In the genomic region with DNA sequence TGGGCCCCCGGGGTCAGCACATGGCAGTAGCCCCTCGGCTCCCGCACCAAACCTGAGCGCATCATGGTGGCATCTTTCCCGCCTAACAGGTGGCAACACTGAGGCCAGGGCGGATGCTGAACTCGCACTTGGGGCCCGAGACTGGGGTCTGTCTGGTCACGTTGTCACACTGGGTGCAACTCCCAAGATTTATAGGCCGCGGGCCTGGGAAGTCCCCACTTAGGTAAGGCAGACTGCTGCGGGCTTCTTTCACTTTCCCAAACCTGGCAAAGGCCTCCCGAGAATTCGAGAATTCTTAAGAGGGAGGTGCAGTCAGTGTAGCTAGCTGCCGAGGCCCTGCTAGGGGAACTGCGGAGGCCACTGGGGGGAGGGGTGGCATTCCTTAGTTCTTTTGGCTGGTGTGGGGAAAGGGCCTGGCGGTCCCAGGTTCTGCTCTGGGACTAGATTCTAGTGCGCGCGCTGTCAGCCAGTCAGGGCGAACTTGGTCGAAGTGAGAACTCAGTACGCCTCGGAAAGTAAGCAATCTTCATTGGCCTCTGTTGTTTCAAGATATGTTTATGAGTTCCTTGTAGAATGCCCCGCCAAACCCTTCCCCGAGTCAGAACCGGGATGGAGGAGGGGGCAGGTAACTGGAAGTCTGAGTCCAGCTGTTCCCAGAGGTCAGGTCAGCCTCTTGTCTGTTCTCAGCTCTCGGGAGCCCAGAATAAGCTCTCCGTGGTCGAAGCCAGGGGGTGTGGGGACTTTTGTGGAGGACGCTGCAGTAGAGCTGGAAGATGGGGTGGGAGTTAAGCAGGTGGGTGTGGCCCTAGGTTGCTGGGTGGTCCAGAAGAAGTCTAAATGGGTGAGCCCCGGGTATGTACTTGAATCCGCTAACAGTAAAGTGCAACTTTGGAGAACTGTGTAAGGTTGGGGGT, we compare ENCODE assay signal across 9 mouse cellular contexts. TPM values are rescaled to one million over a fixed set of nuclear protein-coding genes. Genes with fewer than 3 reads are reported as not detected.
DNase-seq lines count a peak whose midpoint lies in the region; ATAC-seq and TF ChIP-seq lines count a peak whose summit lies in the region.
"Had no signal": no experiment of that assay in that cellular context is flagged by ENCODE, and none has a peak within 500 bp of the region (broad histone marks: within the 10 kb centered on the region; RNA-seq: fewer than 3 reads in every experiment).

No protein-coding gene starts in this region.

- no peaks in the 10 kb centered on the region for H3K9me3 ChIP-seq in heart, embryonic 13.5 days
- no peaks in the 10 kb centered on the region for H3K9me3 ChIP-seq in limb, embryonic 13.5 days
- no peaks in the 10 kb centered on the region for H3K9me3 ChIP-seq in midbrain, postnatal 0 days (ENCODE audit: low read length)

- H3K4me2 ChIP-seq in heart, embryonic 13.5 days: peak overlapping the region; percentile 85
- peak overlapping the region; percentile 80 for H3K4me2 ChIP-seq in limb, embryonic 13.5 days (replicated peaks)
- peak overlapping the region; percentile 13; the same call in 1 of the 2 replicates for H3K4me2 ChIP-seq in midbrain, postnatal 0 days (ENCODE audit: low read depth, low read length, poor library complexity, severe bottlenecking)

- H3K4me3 ChIP-seq in heart, embryonic 13.5 days: peak overlapping the region; percentile 55
- H3K4me3 ChIP-seq in limb, embryonic 13.5 days: peak overlapping the region; percentile 45
- 0 out of 2 replicates have a peak overlapping the region, but pooled peaks have one; percentile 3 for H3K4me3 ChIP-seq in midbrain, postnatal 0 days (ENCODE audit: low read depth, low read length)

- H3K27ac ChIP-seq in heart, embryonic 13.5 days (replicated peaks): peak overlapping the region; percentile 34; the same call in 1 of the 2 replicates
- no peak overlapping the region; the same call in 1 of the 2 replicates for H3K27ac ChIP-seq in limb, embryonic 13.5 days
- H3K27ac ChIP-seq in midbrain, postnatal 0 days (ENCODE audit: low read depth, low read length): no peak overlapping the region

- H3K27me3 ChIP-seq in heart, embryonic 13.5 days (replicated peaks): peaks cover 7% of the 10 kb centered on the region; the same call in 1 of the 2 replicates
- H3K27me3 ChIP-seq in limb, embryonic 13.5 days: peaks cover 15% of the 10 kb centered on the region
- peaks cover 12% of the 10 kb centered on the region for H3K27me3 ChIP-seq in midbrain, postnatal 0 days (ENCODE audit: insufficient read depth, low read length)

- no peak for TF ChIP-seq CTCF in midbrain, postnatal 0 days (IDR thresholded peaks at IDR 0.05)

- 5% methylated on average over 33 of the region's 33 CpGs for WGBS in heart, embryonic 13.5 days
- WGBS in limb, embryonic 13.5 days: 4% methylated on average over 33 of the region's 33 CpGs
- 10% methylated on average over 33 of the region's 33 CpGs for whole genome bisulfite sequencing in midbrain, postnatal 0 days

- DNase-seq in adrenal gland, postnatal 14 days: peak; percentile 56
- DNase-seq in adrenal gland, postnatal 25 days: no peak
- DNase-seq in ZHBTc4 (ENCODE audit: low read depth, low spot score): peak; percentile 85
- no peak for DNase-seq in midbrain, postnatal 0 days (ENCODE audit: low spot score)
- no peak for DNase-seq in thymus, postnatal 10 days (ENCODE audit: low spot score in 2 of 2)
- no peak for DNase-seq in gastrocnemius, postnatal 4 days (ENCODE audit: low spot score in 2 of 2)

- peaks cover 21% of the 10 kb centered on the region for H3K4me1 ChIP-seq in heart, embryonic 13.5 days
- peaks cover 21% of the 10 kb centered on the region for H3K4me1 ChIP-seq in limb, embryonic 13.5 days
- H3K4me1 ChIP-seq in midbrain, postnatal 0 days (ENCODE audit: insufficient read depth, low read length): no peaks in the 10 kb centered on the region

- ATAC-seq in heart, embryonic 13.5 days (ENCODE audit: extremely low read depth, insufficient number of reproducible peaks, low FRiP score, low TSS enrichment): no peak; the same call in 1 of the 2 replicates
- peak; percentile 63; the same call in 1 of the 2 replicates for ATAC-seq in limb, embryonic 13.5 days (ENCODE audit: low FRiP score, low read depth)
- ATAC-seq in midbrain, postnatal 0 days (ENCODE audit: low FRiP score): no peak

- H3K9ac ChIP-seq in heart, embryonic 13.5 days: peak overlapping the region; percentile 76
- peak overlapping the region; percentile 45 for H3K9ac ChIP-seq in limb, embryonic 13.5 days
- H3K9ac ChIP-seq in midbrain, postnatal 0 days (replicated peaks; ENCODE audit: low read length, poor library complexity, severe bottlenecking): 0 out of 2 replicates have a peak overlapping the region, but pooled peaks have one; percentile 19

- no peaks in the 10 kb centered on the region for H3K36me3 ChIP-seq in heart, embryonic 13.5 days
- H3K36me3 ChIP-seq in limb, embryonic 13.5 days: no peaks in the 10 kb centered on the region
- H3K36me3 ChIP-seq in midbrain, postnatal 0 days (ENCODE audit: insufficient read depth, low read length): no peaks in the 10 kb centered on the region

RNA-seq across cellular contexts. Expression of gene Arhgap8, which starts 0.7 kb away (rescaled TPM):
- total RNA-seq in adrenal gland, postnatal 14 days (2021): 0.83 and 1.2 TPM in 2 replicates
- 0.76 TPM in 1 of 2 replicates, not detected in the other for total RNA-seq in adrenal gland, postnatal 25 days (2021)
- 4.1 and 5.5 TPM in 2 replicates for polyA plus RNA-seq in heart, embryonic 13.5 days (2015; fragmentation: Nextera tagmentation; extraction: Ambion mirVana)
- polyA plus RNA-seq in limb, embryonic 13.5 days (2015; fragmentation: Nextera tagmentation; extraction: Ambion mirVana): 6.7 and 7.5 TPM in 2 replicates
- 0.44 and 0.61 TPM in 2 replicates for total RNA-seq in midbrain, postnatal 0 days (2014; rRNA removed)
- polyA plus RNA-seq in midbrain, postnatal 0 days (2015; fragmentation: Nextera tagmentation; extraction: Ambion mirVana): 0.33 and 0.53 TPM in 2 replicates
- under 1 TPM; 0.39 to 0.47 TPM for total RNA-seq in gastrocnemius, postnatal 4 days (2021)
- total RNA-seq: hematopoietic stem cell, adult 5-6 weeks had no signal

RNA-seq across cellular contexts. Expression of gene Prr5, which starts 51.1 kb away (rescaled TPM):
- 7.1 and 8.7 TPM in 2 replicates for total RNA-seq in adrenal gland, postnatal 14 days (2021)
- 3.7 and 5.0 TPM in 2 replicates for total RNA-seq in adrenal gland, postnatal 25 days (2021)
- polyA plus RNA-seq in heart, embryonic 13.5 days (2015; fragmentation: Nextera tagmentation; extraction: Ambion mirVana): 20.7 and 21.1 TPM in 2 replicates
- polyA plus RNA-seq in limb, embryonic 13.5 days (2015; fragmentation: Nextera tagmentation; extraction: Ambion mirVana): 31.1 and 31.8 TPM in 2 replicates
- total RNA-seq in midbrain, postnatal 0 days (2014; rRNA removed): 25.8 and 33.4 TPM in 2 replicates
- polyA plus RNA-seq in midbrain, postnatal 0 days (2015; fragmentation: Nextera tagmentation; extraction: Ambion mirVana): 37.8 and 40.7 TPM in 2 replicates
- 10 to 100 TPM; 22.8 to 24.6 TPM for total RNA-seq in gastrocnemius, postnatal 4 days (2021)

Comparison
In these comparisons a context has a peak if more than half of its experiments do, and no peak if none do; other contexts are left out.
1. DNase-seq: peak in adrenal gland, postnatal 14 days (single experiment) and ZHBTc4 (single experiment); none in adrenal gland, postnatal 25 days (single experiment), midbrain, postnatal 0 days (single experiment), thymus, postnatal 10 days (0 of 2) and gastrocnemius, postnatal 4 days (0 of 2).
2. H3K4me2 ChIP-seq: peak in every context shown above with its lines; median percentile 85 in heart, embryonic 13.5 days; 80 in limb, embryonic 13.5 days; 13 in midbrain, postnatal 0 days.
3. H3K4me3 ChIP-seq: peak in every context shown above with its lines; median percentile 55 in heart, embryonic 13.5 days; 45 in limb, embryonic 13.5 days; 3 in midbrain, postnatal 0 days.
4. H3K9ac ChIP-seq: peak in every context shown above with its lines; median percentile 76 in heart, embryonic 13.5 days; 45 in limb, embryonic 13.5 days; 19 in midbrain, postnatal 0 days.